Mouse (Mus musculus): ENCODE measurements around the gene Tekt1. TPM values are rescaled to one million over a fixed set of nuclear protein-coding genes. Genes with fewer than 3 reads are reported as not detected.
A peak's percentile ranks its signal among the peaks of the same experiment; 100 is the strongest.

Tekt1 gene
- 5.8 and 8.3 TPM in 2 replicates for polyA plus RNA-seq (2014; fragmentation: Nextera tagmentation; extraction: Ambion mirVana)

DNA sequence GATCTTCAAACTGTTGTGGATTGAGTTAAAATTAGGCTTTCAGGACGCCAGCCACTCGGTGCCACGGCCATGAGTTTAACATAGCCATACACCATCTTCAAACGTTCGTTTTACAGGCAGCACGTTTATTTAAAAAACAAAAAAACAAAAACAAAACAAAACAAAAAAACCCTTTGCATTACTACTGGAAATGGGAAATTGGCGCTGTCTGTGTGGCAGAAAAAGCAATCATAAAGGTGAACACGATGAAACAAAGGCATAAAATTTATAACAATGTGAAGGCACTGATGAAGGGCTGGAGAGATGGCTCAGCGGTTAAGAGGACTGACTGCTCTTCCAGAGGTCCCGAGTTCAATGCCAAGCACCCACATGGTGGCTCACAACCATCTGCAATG, at the start of gene Tekt1:
TSS of gene Tekt1 (minus strand) at position 96 of the 395 bp plus-strand sequence.
- 34% methylated on average over 10 of the region's 10 CpGs for WGBS
- peak within 1 kb of the TSS; percentile 73 for H3K4me2 ChIP-seq (replicated peaks; ENCODE audit: low read depth, low read length)
- no peaks in the 10 kb centered on the region for H3K36me3 ChIP-seq (ENCODE audit: control insufficient read depth, insufficient read depth, low read length)
- ATAC-seq (ENCODE audit: low FRiP score, low TSS enrichment) = no peak
- H3K9ac ChIP-seq (ENCODE audit: low read depth, low read length) = peak within 1 kb of the TSS; percentile 60
- no peaks in the 10 kb centered on the region for H3K27me3 ChIP-seq (ENCODE audit: control insufficient read depth, insufficient read depth, low read length)
- H3K4me3 ChIP-seq (ENCODE audit: low read length) = peak within 1 kb of the TSS; percentile 48
- H3K4me1 ChIP-seq (ENCODE audit: control insufficient read depth, insufficient read depth, low read length) = no peaks in the 10 kb centered on the region
- H3K27ac ChIP-seq (ENCODE audit: low read depth, low read length) = no peak within 1 kb of the TSS
- no peaks in the 10 kb centered on the region for H3K9me3 ChIP-seq (ENCODE audit: control insufficient read depth, low read length)

DNA sequence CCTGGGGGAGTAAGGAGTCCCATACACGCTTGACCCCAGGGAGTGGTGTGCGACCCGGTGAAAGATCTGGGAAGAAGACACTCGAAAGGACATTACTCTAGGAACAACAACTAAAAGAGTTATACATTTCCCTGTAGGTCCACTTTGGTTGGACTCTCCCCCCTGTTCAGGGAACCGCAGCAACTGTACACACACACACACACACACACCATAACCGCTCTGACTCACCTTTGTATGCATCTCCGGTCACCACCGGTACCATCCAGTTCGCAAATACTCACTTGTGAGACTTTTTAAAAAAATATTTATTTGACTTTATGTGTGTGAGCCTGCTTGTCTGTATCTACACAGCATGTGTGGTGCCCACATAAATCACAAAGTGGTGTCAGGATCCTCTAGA, 49.7 kb upstream of the Tekt1 start:
- no peaks in the 10 kb centered on the region for H3K36me3 ChIP-seq (ENCODE audit: control insufficient read depth, insufficient read depth, low read length)
- WGBS = 24% methylated on average over 9 of the region's 9 CpGs
- peak; percentile 13; the same call in 1 of the 2 replicates for ATAC-seq (ENCODE audit: low FRiP score, low TSS enrichment)
- H3K9ac ChIP-seq (ENCODE audit: low read depth, low read length) = peak overlapping the region; percentile 93; the same call in 1 of the 2 replicates
- no peaks in the 10 kb centered on the region for H3K9me3 ChIP-seq (ENCODE audit: control insufficient read depth, low read length)
- H3K4me1 ChIP-seq (ENCODE audit: control insufficient read depth, insufficient read depth, low read length) = peaks cover 48% of the 10 kb centered on the region
- peak overlapping the region; percentile 90 for H3K4me3 ChIP-seq (ENCODE audit: low read length)
- H3K27me3 ChIP-seq (ENCODE audit: control insufficient read depth, insufficient read depth, low read length) = no peaks in the 10 kb centered on the region
- H3K4me2 ChIP-seq (replicated peaks; ENCODE audit: low read depth, low read length) = peak overlapping the region; percentile 99
- H3K27ac ChIP-seq (ENCODE audit: low read depth, low read length) = no peak overlapping the region

DNA sequence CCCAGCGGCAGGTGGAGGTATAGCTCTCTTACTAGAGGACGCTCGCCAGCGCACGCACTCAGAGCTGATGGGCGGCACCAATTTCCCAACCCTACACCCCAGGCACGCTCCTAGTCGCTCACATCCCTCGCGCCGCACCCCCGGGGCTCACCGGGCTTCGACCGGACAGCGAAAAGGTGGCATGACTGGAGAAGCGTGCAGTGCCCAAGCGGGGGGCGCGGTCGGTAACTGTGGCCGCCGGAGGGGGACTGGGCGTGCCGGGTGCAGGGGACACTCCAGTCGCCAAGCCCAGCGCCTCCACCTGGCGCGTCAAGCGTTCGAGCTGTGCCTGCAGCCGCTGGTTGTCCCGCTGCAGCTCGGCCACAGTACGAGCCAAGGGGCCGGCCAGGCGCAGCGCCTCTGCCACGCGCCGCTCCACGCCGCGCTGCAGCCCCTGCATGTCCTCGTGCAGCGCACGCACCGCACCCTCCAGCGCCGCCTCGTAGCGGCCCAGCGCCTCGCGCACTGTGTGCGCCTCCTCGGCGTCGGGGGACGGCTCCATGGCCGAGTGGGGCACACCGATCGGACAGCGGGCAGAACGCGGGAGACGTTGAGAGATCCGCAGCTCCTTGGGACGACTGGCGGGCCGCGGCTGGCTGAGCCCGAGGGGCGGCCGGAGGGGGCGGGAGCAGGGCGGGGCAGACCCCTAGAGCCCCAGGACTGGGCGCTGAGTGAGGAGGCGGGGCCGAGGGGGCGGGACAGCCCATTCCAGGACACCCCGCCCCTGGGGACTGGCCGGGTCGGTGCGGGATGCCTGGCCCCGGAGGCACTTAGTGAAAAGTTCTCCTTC, 49.1 kb upstream of the Tekt1 start, which contains the start of gene Smtnl2:
TSS of gene Smtnl2 (minus strand) at position 621 of the 829 bp plus-strand sequence.
- Histone ChIP-seq H3K4me1 (ENCODE audit: control insufficient read depth, insufficient read depth, low read length) (peaks cover 55% of the 10 kb centered on the region), H3K4me3 (ENCODE audit: low read length) (peak within 1 kb of the TSS; percentile 90)

DNA sequence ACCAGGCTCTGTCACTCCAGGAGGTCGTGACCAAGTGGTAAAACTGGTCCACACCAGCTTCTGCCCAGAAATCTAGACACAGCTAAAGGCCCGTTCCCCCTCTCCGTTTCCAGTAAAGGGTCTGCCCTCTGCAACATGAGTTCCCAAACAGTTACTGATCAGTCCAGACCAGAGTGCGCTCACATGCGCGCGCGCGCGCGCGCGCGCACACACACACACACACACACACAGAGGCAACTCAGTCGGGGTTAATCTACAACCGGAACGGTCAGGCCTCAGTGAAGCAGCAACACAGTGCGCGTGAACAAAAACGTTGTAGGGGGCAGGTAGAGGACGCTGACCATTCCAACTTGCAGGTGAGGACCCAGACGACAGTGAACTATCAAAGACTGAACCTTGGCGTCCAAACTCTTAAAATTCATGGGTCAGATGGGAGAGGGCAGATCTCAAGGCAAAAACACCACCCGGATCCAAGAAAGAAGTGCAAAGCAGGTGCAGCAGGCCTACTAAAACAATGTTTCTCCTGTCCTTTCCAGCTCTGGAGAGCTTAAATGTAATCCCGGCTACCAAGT, 48.4 kb upstream of the Tekt1 start:
- peak overlapping the region; percentile 93 for H3K9ac ChIP-seq (ENCODE audit: low read depth, low read length)
- no peaks in the 10 kb centered on the region for H3K27me3 ChIP-seq (ENCODE audit: control insufficient read depth, insufficient read depth, low read length)
- no peaks in the 10 kb centered on the region for H3K9me3 ChIP-seq (ENCODE audit: control insufficient read depth, low read length)
- H3K4me2 ChIP-seq (replicated peaks; ENCODE audit: low read depth, low read length) = peak overlapping the region; percentile 99
- no peaks in the 10 kb centered on the region for H3K36me3 ChIP-seq (ENCODE audit: control insufficient read depth, insufficient read depth, low read length)
- peaks cover 62% of the 10 kb centered on the region for H3K4me1 ChIP-seq (ENCODE audit: control insufficient read depth, insufficient read depth, low read length)
- peak overlapping the region; percentile 90 for H3K27ac ChIP-seq (ENCODE audit: low read depth, low read length)
- peak overlapping the region; percentile 90 for H3K4me3 ChIP-seq (ENCODE audit: low read length)
- ATAC-seq (ENCODE audit: low FRiP score, low TSS enrichment) = peak; percentile 41
- 1% methylated on average over 25 of the region's 25 CpGs for WGBS

More for the DNA sequence above, 49.1 kb upstream of the Tekt1 start, which contains the start of gene Smtnl2:
- H3K9me3 ChIP-seq (ENCODE audit: control insufficient read depth, low read length) = no peaks in the 10 kb centered on the region
- H3K36me3 ChIP-seq (ENCODE audit: control insufficient read depth, insufficient read depth, low read length) = no peaks in the 10 kb centered on the region
- peak within 1 kb of the TSS; percentile 90 for H3K27ac ChIP-seq (ENCODE audit: low read depth, low read length)
- H3K9ac ChIP-seq (ENCODE audit: low read depth, low read length) = peak within 1 kb of the TSS; percentile 93
- peak; percentile 93 for ATAC-seq (ENCODE audit: low FRiP score, low TSS enrichment)
- WGBS = under 1% methylated on average over 83 of the region's 86 CpGs
- no peaks in the 10 kb centered on the region for H3K27me3 ChIP-seq (ENCODE audit: control insufficient read depth, insufficient read depth, low read length)
- H3K4me2 ChIP-seq (replicated peaks; ENCODE audit: low read depth, low read length) = peak within 1 kb of the TSS; percentile 99

DNA sequence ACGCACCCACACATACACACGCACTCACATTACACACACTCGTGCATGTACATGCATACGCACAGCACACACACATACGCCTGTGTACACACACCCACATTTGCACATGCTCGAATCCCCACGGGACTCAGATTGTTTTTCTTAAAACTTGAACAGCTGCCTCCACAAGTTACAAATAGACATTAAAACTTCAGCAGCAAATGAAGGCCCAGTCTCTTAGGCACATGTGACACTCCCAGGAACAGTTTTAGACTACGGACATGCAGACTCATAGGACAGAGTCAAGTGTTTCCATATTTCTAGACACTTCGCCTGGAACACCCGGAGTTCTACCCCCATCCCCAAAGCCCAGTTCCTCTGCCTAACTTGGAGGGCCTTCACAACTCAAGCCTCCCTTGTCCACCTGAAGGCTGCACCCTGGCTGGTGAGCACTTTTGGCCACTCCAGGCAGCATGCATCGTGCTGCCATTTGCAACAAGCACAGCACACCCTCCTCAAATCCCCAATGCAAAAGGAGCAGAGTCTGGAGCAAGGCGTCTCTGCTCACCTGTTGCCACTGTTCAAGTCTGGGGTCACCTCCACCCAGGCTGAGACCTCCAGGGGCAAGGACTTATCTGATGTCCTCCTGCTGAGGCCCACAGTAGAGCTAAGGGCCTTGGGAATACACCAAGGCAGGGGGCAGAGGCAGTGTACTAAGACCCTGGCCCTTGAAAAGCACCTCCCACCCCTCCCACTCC, 47.6 kb upstream of the Tekt1 start:
- Histone ChIP-seq H3K4me3 (ENCODE audit: low read length) (peak overlapping the region; percentile 90), H3K9me3 (ENCODE audit: control insufficient read depth, low read length) (no peaks in the 10 kb centered on the region), H3K9ac (ENCODE audit: low read depth, low read length) (peak overlapping the region; percentile 93), H3K4me2 (replicated peaks; ENCODE audit: low read depth, low read length) (peak overlapping the region; percentile 99), H3K36me3 (ENCODE audit: control insufficient read depth, insufficient read depth, low read length) (no peaks in the 10 kb centered on the region), H3K4me1 (ENCODE audit: control insufficient read depth, insufficient read depth, low read length) (peaks cover 63% of the 10 kb centered on the region), H3K27ac (ENCODE audit: low read depth, low read length) (peak overlapping the region; percentile 90; the same call in 1 of the 2 replicates), H3K27me3 (ENCODE audit: control insufficient read depth, insufficient read depth, low read length) (no peaks in the 10 kb centered on the region)
- 47% methylated on average over 12 of the region's 12 CpGs for WGBS
- no peak for ATAC-seq (ENCODE audit: low FRiP score, low TSS enrichment)

DNA sequence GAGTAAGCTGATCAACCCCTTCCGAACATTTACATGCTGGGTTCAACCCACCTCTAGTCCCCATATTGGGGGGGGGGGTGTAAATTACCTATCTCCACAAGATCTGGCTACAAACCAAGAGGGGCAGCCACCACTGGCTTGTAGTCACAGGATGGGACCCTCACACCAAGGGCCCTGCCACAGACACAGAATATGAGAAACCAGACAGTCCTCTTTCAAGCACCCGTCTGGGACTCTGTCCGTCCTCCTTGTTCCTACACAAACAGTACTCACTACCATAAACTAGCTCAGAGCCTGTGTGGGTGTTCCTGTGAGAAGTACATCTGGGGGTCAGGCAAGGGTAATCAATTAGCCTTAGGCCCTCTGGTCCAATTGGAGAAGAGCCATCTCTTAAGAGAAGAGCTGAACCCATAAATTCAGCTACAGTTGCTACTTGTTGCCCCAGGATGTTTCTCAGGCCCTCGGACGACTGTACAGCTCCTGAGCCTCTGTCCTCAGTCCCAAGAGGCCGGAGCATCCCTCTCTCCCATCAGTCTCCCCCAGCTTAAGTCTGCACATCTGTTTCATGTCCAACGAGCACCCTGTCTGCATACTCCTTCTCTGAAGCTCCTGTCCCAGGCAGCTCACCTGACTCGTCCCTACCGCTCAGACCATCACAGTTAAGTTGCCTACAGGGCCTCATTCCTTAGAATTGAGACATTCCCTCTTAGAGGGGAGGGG, 46.4 kb upstream of the Tekt1 start:
- ATAC-seq (ENCODE audit: low FRiP score, low TSS enrichment) = no peak
- Histone ChIP-seq H3K4me1 (ENCODE audit: control insufficient read depth, insufficient read depth, low read length) (peaks cover 55% of the 10 kb centered on the region), H3K36me3 (ENCODE audit: control insufficient read depth, insufficient read depth, low read length) (no peaks in the 10 kb centered on the region), H3K4me2 (replicated peaks; ENCODE audit: low read depth, low read length) (peak overlapping the region; percentile 99), H3K9ac (ENCODE audit: low read depth, low read length) (peak overlapping the region; percentile 93; the same call in 1 of the 2 replicates), H3K27ac (ENCODE audit: low read depth, low read length) (peak overlapping the region; percentile 1; the same call in 1 of the 2 replicates), H3K27me3 (ENCODE audit: control insufficient read depth, insufficient read depth, low read length) (no peaks in the 10 kb centered on the region), H3K9me3 (ENCODE audit: control insufficient read depth, low read length) (no peaks in the 10 kb centered on the region), H3K4me3 (ENCODE audit: low read length) (peak overlapping the region; percentile 90)
- WGBS = 25% methylated on average over 9 of the region's 9 CpGs

DNA sequence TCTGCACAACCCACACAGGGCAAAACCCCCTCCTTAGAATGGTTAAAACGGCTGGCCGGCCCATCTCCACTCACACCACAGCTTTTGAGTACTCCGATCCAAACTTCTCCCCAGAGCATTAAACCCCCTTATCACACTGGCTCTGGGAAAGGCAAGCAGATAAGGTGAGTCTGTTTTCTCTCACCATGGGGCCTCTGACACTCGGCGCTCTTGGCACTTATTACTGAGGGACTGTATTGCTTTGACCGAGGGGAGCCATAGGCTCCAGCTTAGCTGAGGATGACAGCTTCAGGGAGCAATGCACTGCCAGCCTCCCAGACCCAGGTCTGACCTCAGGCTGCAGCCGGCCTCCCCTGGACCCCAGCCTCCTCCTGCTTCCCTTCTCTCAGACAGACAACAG, 45.3 kb upstream of the Tekt1 start:
- WGBS = 13% methylated on average over 7 of the region's 7 CpGs
- Histone ChIP-seq H3K9ac (ENCODE audit: low read depth, low read length) (peak overlapping the region; percentile 7; the same call in 1 of the 2 replicates), H3K27me3 (ENCODE audit: control insufficient read depth, insufficient read depth, low read length) (no peaks in the 10 kb centered on the region), H3K27ac (ENCODE audit: low read depth, low read length) (0 out of 2 replicates have a peak overlapping the region, but pooled peaks have one; percentile 1), H3K4me1 (ENCODE audit: control insufficient read depth, insufficient read depth, low read length) (peaks cover 57% of the 10 kb centered on the region), H3K9me3 (ENCODE audit: control insufficient read depth, low read length) (no peaks in the 10 kb centered on the region), H3K4me3 (ENCODE audit: low read length) (0 out of 2 replicates have a peak overlapping the region, but pooled peaks have one; percentile 10), H3K4me2 (replicated peaks; ENCODE audit: low read depth, low read length) (peak overlapping the region; percentile 99), H3K36me3 (ENCODE audit: control insufficient read depth, insufficient read depth, low read length) (peaks cover 4% of the 10 kb centered on the region; the same call in 1 of the 2 replicates)
- no peak for ATAC-seq (ENCODE audit: low FRiP score, low TSS enrichment)

DNA sequence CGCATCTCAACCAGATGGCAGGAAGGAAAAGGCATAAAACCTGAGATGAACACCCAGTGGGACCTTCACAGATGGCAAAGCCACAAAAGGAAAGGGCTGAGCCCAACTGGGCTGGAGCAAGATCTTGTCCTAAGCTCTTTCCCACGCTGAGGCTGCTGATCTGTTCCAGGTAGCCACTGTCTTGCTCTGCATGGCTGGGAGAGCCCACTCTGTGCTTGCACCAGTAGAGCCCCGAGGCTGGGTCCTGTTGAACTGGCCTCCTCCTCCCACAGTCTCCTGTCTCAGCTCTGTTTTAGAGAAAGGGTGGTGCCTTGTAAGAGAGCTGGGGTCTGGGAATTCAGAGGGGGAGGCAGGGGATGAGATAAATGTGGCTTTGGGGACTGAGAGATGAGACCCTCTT, 44.8 kb upstream of the Tekt1 start:
- H3K9ac ChIP-seq (ENCODE audit: low read depth, low read length) = peak overlapping the region; percentile 42; the same call in 1 of the 2 replicates
- 14% methylated on average over 3 of the region's 3 CpGs for WGBS
- peak overlapping the region; percentile 65 for H3K27ac ChIP-seq (ENCODE audit: low read depth, low read length)
- peaks cover 4% of the 10 kb centered on the region; the same call in 1 of the 2 replicates for H3K36me3 ChIP-seq (ENCODE audit: control insufficient read depth, insufficient read depth, low read length)
- no peaks in the 10 kb centered on the region for H3K27me3 ChIP-seq (ENCODE audit: control insufficient read depth, insufficient read depth, low read length)
- peaks cover 62% of the 10 kb centered on the region for H3K4me1 ChIP-seq (ENCODE audit: control insufficient read depth, insufficient read depth, low read length)
- no peak overlapping the region for H3K4me3 ChIP-seq (ENCODE audit: low read length)
- ATAC-seq (ENCODE audit: low FRiP score, low TSS enrichment) = no peak
- H3K9me3 ChIP-seq (ENCODE audit: control insufficient read depth, low read length) = no peaks in the 10 kb centered on the region
- H3K4me2 ChIP-seq (replicated peaks; ENCODE audit: low read depth, low read length) = peak overlapping the region; percentile 99
